Comparison of ENCODE assay signal across 8 mouse cellular contexts in genomic region chr8:71406099-71407015, GRCm38 (mm10). TPM values are rescaled to one million over a fixed set of nuclear protein-coding genes. Genes with fewer than 3 reads are reported as not detected.
DNase-seq lines count a peak whose midpoint lies in the region; ATAC-seq and TF ChIP-seq lines count a peak whose summit lies in the region.

No protein-coding gene starts in this region.

- DNase-seq in ovary, postnatal 36 days (ENCODE audit: low spot score) = peak; percentile 70
- no peak for DNase-seq in ovary, postnatal 10 days (ENCODE audit: low spot score)
- DNase-seq in cerebellum, adult 9-11 months = peak; percentile 55
- peak; percentile 77 for DNase-seq in gastrocnemius, adult 2 months
- DNase-seq in lung, adult 18-20 months = peak; percentile 61 to 72
- DNase-seq in neural tube, embryonic 11.5 days (ENCODE audit: low spot score) = peak; percentile 80
- DNase-seq in thymus, postnatal 36 days = peak; percentile 67 to 74

- H3K4me1 ChIP-seq in intestine, embryonic 16.5 days (ENCODE audit: control insufficient read depth, insufficient read depth, low read length) = peaks cover 25% of the 10 kb centered on the region
- peaks cover 7% of the 10 kb centered on the region; the same call in 1 of the 2 replicates for H3K4me1 ChIP-seq in neural tube, embryonic 11.5 days (ENCODE audit: control insufficient read depth, insufficient read depth, low read length)

- intact Hi-C loops in gastrocnemius, adult 2 months (cut with DNase I) = loop anchor here (2.0 to 5.0 kb wide), 2 partner anchors 34 to 66 kb away; partner anchors contain the start of gene Ocel1

- H3K36me3 ChIP-seq in intestine, embryonic 16.5 days (ENCODE audit: control insufficient read depth, insufficient read depth, low read length) = peaks cover 8% of the 10 kb centered on the region
- H3K36me3 ChIP-seq in neural tube, embryonic 11.5 days (ENCODE audit: control insufficient read depth, insufficient read depth, low read length) = peaks cover 4% of the 10 kb centered on the region; the same call in 1 of the 2 replicates

- peak overlapping the region; percentile 83 for H3K9ac ChIP-seq in intestine, embryonic 16.5 days (ENCODE audit: low read depth, low read length)
- peak overlapping the region; percentile 65 for H3K9ac ChIP-seq in neural tube, embryonic 11.5 days (ENCODE audit: low read length)

- H3K27ac ChIP-seq in gastrocnemius, adult 2 months = no peak overlapping the region
- H3K27ac ChIP-seq in intestine, embryonic 16.5 days (ENCODE audit: low read length) = peak overlapping the region; percentile 70
- no peak overlapping the region for H3K27ac ChIP-seq in neural tube, embryonic 11.5 days (ENCODE audit: low read depth, low read length)

- H3K4me3 ChIP-seq in gastrocnemius, adult 2 months = peak overlapping the region; percentile 70
- H3K4me3 ChIP-seq in intestine, embryonic 16.5 days (ENCODE audit: low read length) = peak overlapping the region; percentile 86
- H3K4me3 ChIP-seq in neural tube, embryonic 11.5 days (ENCODE audit: low read depth, low read length) = peak overlapping the region; percentile 74

- no peaks in the 10 kb centered on the region for H3K27me3 ChIP-seq in intestine, embryonic 16.5 days (replicated peaks; ENCODE audit: control insufficient read depth, insufficient read depth, low read length)
- no peaks in the 10 kb centered on the region for H3K27me3 ChIP-seq in neural tube, embryonic 11.5 days (ENCODE audit: control insufficient read depth, insufficient read depth, low read length)

- peak overlapping the region; percentile 95 for H3K4me2 ChIP-seq in intestine, embryonic 16.5 days (ENCODE audit: low read depth, low read length)
- peak overlapping the region; percentile 90 for H3K4me2 ChIP-seq in neural tube, embryonic 11.5 days (ENCODE audit: low read depth)

- H3K9me3 ChIP-seq in intestine, embryonic 16.5 days (ENCODE audit: control insufficient read depth, low read length) = no peaks in the 10 kb centered on the region
- no peaks in the 10 kb centered on the region for H3K9me3 ChIP-seq in neural tube, embryonic 11.5 days (ENCODE audit: control insufficient read depth, low read length)

- WGBS in intestine, embryonic 16.5 days = 1% methylated on average over 55 of the region's 55 CpGs
- under 1% methylated on average over 55 of the region's 55 CpGs for WGBS in neural tube, embryonic 11.5 days

- peak; percentile 79 for ATAC-seq in intestine, embryonic 16.5 days
- ATAC-seq in neural tube, embryonic 11.5 days (ENCODE audit: insufficient read depth, low FRiP score, low TSS enrichment) = peak; percentile 71

- peak; percentile 75 for TF ChIP-seq CTCF in gastrocnemius, adult 2 months (IDR thresholded peaks at IDR 0.05)

RNA-seq across cellular contexts. Expression of gene Ankle1, which starts 0.5 kb away (rescaled TPM):
- not detected for total RNA-seq in gastrocnemius, adult 2 months (2021)
- polyA plus RNA-seq in intestine, embryonic 16.5 days (2015; fragmentation: Nextera tagmentation; extraction: Ambion mirVana) = 32.0 and 39.4 TPM in 2 replicates
- polyA plus RNA-seq in neural tube, embryonic 11.5 days (2014; fragmentation: Nextera tagmentation; extraction: Ambion mirVana) = 18.1 and 18.4 TPM in 2 replicates

RNA-seq across cellular contexts. Expression of gene Babam1, which starts 9.7 kb away (rescaled TPM):
- 10 to 100 TPM; 60.8 to 69.6 TPM for total RNA-seq in gastrocnemius, adult 2 months (2021)
- polyA plus RNA-seq in intestine, embryonic 16.5 days (2015; fragmentation: Nextera tagmentation; extraction: Ambion mirVana) = 84.7 and 86.9 TPM in 2 replicates
- 106 and 109 TPM in 2 replicates for polyA plus RNA-seq in neural tube, embryonic 11.5 days (2014; fragmentation: Nextera tagmentation; extraction: Ambion mirVana)

RNA-seq across cellular contexts. Expression of gene Ushbp1, which starts 10.8 kb away (rescaled TPM):
- 1 to 10 TPM; 6.4 to 9.3 TPM for total RNA-seq in gastrocnemius, adult 2 months (2021)
- 10.8 and 10.9 TPM in 2 replicates for polyA plus RNA-seq in intestine, embryonic 16.5 days (2015; fragmentation: Nextera tagmentation; extraction: Ambion mirVana)
- polyA plus RNA-seq in neural tube, embryonic 11.5 days (2014; fragmentation: Nextera tagmentation; extraction: Ambion mirVana) = 3.9 and 4.5 TPM in 2 replicates

RNA-seq across cellular contexts. Expression of gene Nr2f6, which starts 24.6 kb away (rescaled TPM):
- 10 to 100 TPM; 19.6 to 21.9 TPM for total RNA-seq in gastrocnemius, adult 2 months (2021)
- 35.8 and 51.1 TPM in 2 replicates for polyA plus RNA-seq in intestine, embryonic 16.5 days (2015; fragmentation: Nextera tagmentation; extraction: Ambion mirVana)
- 83.4 and 84.0 TPM in 2 replicates for polyA plus RNA-seq in neural tube, embryonic 11.5 days (2014; fragmentation: Nextera tagmentation; extraction: Ambion mirVana)

RNA-seq across cellular contexts. Expression of gene Ocel1, which starts 35.3 kb away (rescaled TPM):
- total RNA-seq in gastrocnemius, adult 2 months (2021) = 1 to 10 TPM; 6.0 to 8.4 TPM
- polyA plus RNA-seq in intestine, embryonic 16.5 days (2015; fragmentation: Nextera tagmentation; extraction: Ambion mirVana) = 6.3 and 8.5 TPM in 2 replicates
- 3.4 and 3.8 TPM in 2 replicates for polyA plus RNA-seq in neural tube, embryonic 11.5 days (2014; fragmentation: Nextera tagmentation; extraction: Ambion mirVana)
